In genomic region chr5:118757396-118758301, GRCm38 (mm10) we compare ENCODE assay signal across 12 mouse cellular contexts.
DNase-seq lines count a peak whose midpoint lies in the region; ATAC-seq and TF ChIP-seq lines count a peak whose summit lies in the region.
"Had no signal": no experiment of that assay in that cellular context is flagged by ENCODE, and none has a peak within 500 bp of the region (broad histone marks: within the 10 kb centered on the region; RNA-seq: fewer than 3 reads in every experiment).

No protein-coding gene starts in this region.

- no peaks in the 10 kb centered on the region for H3K27me3 ChIP-seq in hindbrain, postnatal 0 days (ENCODE audit: insufficient read depth, low read length)
- H3K27me3 ChIP-seq in hindbrain, embryonic 16.5 days (replicated peaks; ENCODE audit: control insufficient read depth, insufficient read depth, low read length) = no peaks in the 10 kb centered on the region
- no peaks in the 10 kb centered on the region for H3K27me3 ChIP-seq in midbrain, embryonic 15.5 days (replicated peaks)
- H3K27me3 ChIP-seq in midbrain, embryonic 14.5 days (ENCODE audit: control insufficient read depth, insufficient read depth, low read length) = no peaks in the 10 kb centered on the region
- H3K27me3 ChIP-seq: lung, embryonic 15.5 days had no signal

- intact Hi-C loops in left cerebral cortex, postnatal 4 days (cut with DNase I) = no loop called here

- H3K4me1 ChIP-seq in hindbrain, postnatal 0 days (ENCODE audit: insufficient read depth, low read length) = no peaks in the 10 kb centered on the region
- no peaks in the 10 kb centered on the region for H3K4me1 ChIP-seq in hindbrain, embryonic 16.5 days (ENCODE audit: control insufficient read depth, insufficient read depth, low read depth, low read length)
- H3K4me1 ChIP-seq in midbrain, embryonic 15.5 days = no peaks in the 10 kb centered on the region
- no peaks in the 10 kb centered on the region for H3K4me1 ChIP-seq in midbrain, embryonic 14.5 days (ENCODE audit: control insufficient read depth, insufficient read depth, low read length)
- H3K4me1 ChIP-seq: lung, embryonic 15.5 days had no signal

- no peak overlapping the region for H3K4me2 ChIP-seq in hindbrain, postnatal 0 days (ENCODE audit: low read depth, low read length)
- H3K4me2 ChIP-seq in hindbrain, embryonic 16.5 days (ENCODE audit: low read length) = no peak overlapping the region
- H3K4me2 ChIP-seq in midbrain, embryonic 15.5 days = no peak overlapping the region
- H3K4me2 ChIP-seq in midbrain, embryonic 14.5 days (ENCODE audit: low read length) = no peak overlapping the region
- H3K4me2 ChIP-seq: lung, embryonic 15.5 days had no signal

- no peak for DNase-seq in hindbrain, postnatal 0 days (ENCODE audit: low spot score)
- DNase-seq in midbrain, embryonic 14.5 days = no peak
- DNase-seq in kidney, postnatal 36 days = peak; percentile 58 to 62
- no peak for DNase-seq in right cerebral cortex, adult 2 months (ENCODE audit: low spot score in 2 of 2)
- no peak for DNase-seq in left cerebral cortex, postnatal 4 days
- DNase-seq: cerebellum, postnatal 36 days; heart, adult 11 months; heart, postnatal 4 days; right cerebral cortex, postnatal 4 days had no signal

- no peaks in the 10 kb centered on the region for H3K9me3 ChIP-seq in hindbrain, postnatal 0 days (ENCODE audit: low read length)
- no peaks in the 10 kb centered on the region for H3K9me3 ChIP-seq in hindbrain, embryonic 16.5 days (ENCODE audit: control insufficient read depth, low read length)
- no peaks in the 10 kb centered on the region for H3K9me3 ChIP-seq in midbrain, embryonic 15.5 days
- no peaks in the 10 kb centered on the region for H3K9me3 ChIP-seq in midbrain, embryonic 14.5 days (ENCODE audit: control insufficient read depth, low read length)
- H3K9me3 ChIP-seq: lung, embryonic 15.5 days had no signal

- TF ChIP-seq CTCF in hindbrain, postnatal 0 days (IDR thresholded peaks at IDR 0.05; ENCODE audit: low read depth) = peak; percentile 32; the same call in 1 of the 2 replicates

- no peak overlapping the region for H3K27ac ChIP-seq in hindbrain, postnatal 0 days
- no peak overlapping the region for H3K27ac ChIP-seq in hindbrain, embryonic 16.5 days (ENCODE audit: low read depth, low read length)
- no peak overlapping the region for H3K27ac ChIP-seq in midbrain, embryonic 15.5 days
- no peak overlapping the region for H3K27ac ChIP-seq in midbrain, embryonic 14.5 days (replicated peaks; ENCODE audit: low read depth, low read length)
- H3K27ac ChIP-seq: lung, embryonic 15.5 days had no signal

- H3K36me3 ChIP-seq in hindbrain, postnatal 0 days (ENCODE audit: insufficient read depth, low read length) = peaks cover 59% of the 10 kb centered on the region
- H3K36me3 ChIP-seq in hindbrain, embryonic 16.5 days (ENCODE audit: control insufficient read depth, insufficient read depth, low read length) = peaks cover 59% of the 10 kb centered on the region
- peaks cover 46% of the 10 kb centered on the region for H3K36me3 ChIP-seq in midbrain, embryonic 15.5 days (replicated peaks)
- peaks cover 97% of the 10 kb centered on the region for H3K36me3 ChIP-seq in midbrain, embryonic 14.5 days (ENCODE audit: control insufficient read depth, insufficient read depth, low read length)

- WGBS in hindbrain, postnatal 0 days = 71% methylated on average over 17 of the region's 17 CpGs
- 69% methylated on average over 17 of the region's 17 CpGs for WGBS in hindbrain, embryonic 16.5 days
- 70% methylated on average over 17 of the region's 17 CpGs for WGBS in midbrain, embryonic 15.5 days
- WGBS in midbrain, embryonic 14.5 days = 74% methylated on average over 17 of the region's 17 CpGs

- no peak for ATAC-seq in hindbrain, postnatal 0 days
- no peak for ATAC-seq in hindbrain, embryonic 16.5 days
- 0 out of 2 replicates have a peak, but pooled peaks have one; percentile 27 for ATAC-seq in midbrain, embryonic 15.5 days (replicated peaks)
- no peak for ATAC-seq in midbrain, embryonic 14.5 days (ENCODE audit: low FRiP score, low TSS enrichment)

- no peak overlapping the region for H3K9ac ChIP-seq in hindbrain, postnatal 0 days (replicated peaks; ENCODE audit: low read length)
- no peak overlapping the region for H3K9ac ChIP-seq in hindbrain, embryonic 16.5 days (ENCODE audit: low read depth, low read length)
- no peak overlapping the region for H3K9ac ChIP-seq in midbrain, embryonic 15.5 days
- H3K9ac ChIP-seq in midbrain, embryonic 14.5 days (replicated peaks; ENCODE audit: low read length) = no peak overlapping the region
- H3K9ac ChIP-seq: lung, embryonic 15.5 days had no signal

- H3K4me3 ChIP-seq in hindbrain, postnatal 0 days (ENCODE audit: low read length) = no peak overlapping the region
- H3K4me3 ChIP-seq in hindbrain, embryonic 16.5 days (ENCODE audit: low read length) = no peak overlapping the region
- no peak overlapping the region for H3K4me3 ChIP-seq in midbrain, embryonic 15.5 days
- no peak overlapping the region for H3K4me3 ChIP-seq in midbrain, embryonic 14.5 days (replicated peaks; ENCODE audit: low read depth, low read length)
- H3K4me3 ChIP-seq: lung, embryonic 15.5 days had no signal

Comparison
In these comparisons a context has a peak if more than half of its experiments do, and no peak if none do; other contexts are left out.
1. DNase-seq: peak in kidney, postnatal 36 days (2 of 2); none in hindbrain, postnatal 0 days (single experiment), midbrain, embryonic 14.5 days (single experiment), right cerebral cortex, adult 2 months (0 of 2) and left cerebral cortex, postnatal 4 days (single experiment).